Mouse (Mus musculus) kidney, postnatal 14 days (tissue): Measurements from ENCODE around the gene Paxbp1.
"Not testable (repeated sequence)": the region's sequence is repeated elsewhere in the genome, so short reads cannot be mapped to it uniquely, and the experiment has no call there.

Experiments
- DNase-seq: peaks from one replicate; pipeline ENCODE4 v3.0.0; 2022; ENCODE audit warnings: mixed read lengths

Paxbp1 gene

GRCm38 (mm10) chr16:91044270-91045182 lies at the start of gene Paxbp1:
Gene Paxbp1, minus strand, starts transcription at chr16:91044543.
- DNase-seq, result peak; percentile 98

- DNase-seq, result no peak
These were observed 42.4 kb upstream of the Paxbp1 start for GRCm38 (mm10) chr16:91086642-91087306.

- no peak for DNase-seq
These were observed 41.0 kb upstream of the Paxbp1 start for GRCm38 (mm10) chr16:91085239-91085825.

- peak; percentile 10 for DNase-seq
These were observed 40.2 kb upstream of the Paxbp1 start for GRCm38 (mm10) chr16:91084307-91085238.

- DNase-seq, result no peak
These were observed 38.8 kb upstream of the Paxbp1 start for GRCm38 (mm10) chr16:91083002-91083646.

- DNase-seq, result peak; percentile 76
These were observed 37.2 kb upstream of the Paxbp1 start for GRCm38 (mm10) chr16:91081508-91081907.

- no peak for DNase-seq
These were observed 31.8 kb upstream of the Paxbp1 start for GRCm38 (mm10) chr16:91076180-91076579.

- not testable (repeated sequence) for DNase-seq
These were observed 31.1 kb upstream of the Paxbp1 start for GRCm38 (mm10) chr16:91075423-91075822.

- DNase-seq, result peak; percentile 93
These were observed 29.0 kb upstream of the Paxbp1 start for GRCm38 (mm10) chr16:91073163-91073892.

- DNase-seq, result no peak
These were observed 27.9 kb upstream of the Paxbp1 start for GRCm38 (mm10) chr16:91072256-91072655.

- DNase-seq, result peak; percentile 44
These were observed 24.6 kb upstream of the Paxbp1 start for GRCm38 (mm10) chr16:91068969-91069368.

GRCm38 (mm10) chr16:91067122-91067521 lies 22.8 kb upstream of the Paxbp1 start:
- DNase-seq, result no peak

GRCm38 (mm10) chr16:91064583-91065365 lies 20.4 kb upstream of the Paxbp1 start:
- no peak for DNase-seq

- no peak for DNase-seq
These were observed 19.4 kb upstream of the Paxbp1 start for GRCm38 (mm10) chr16:91063786-91064185.

GRCm38 (mm10) chr16:91061531-91062318 lies 17.4 kb upstream of the Paxbp1 start:
- no peak for DNase-seq

GRCm38 (mm10) chr16:91057741-91058140 lies 13.4 kb upstream of the Paxbp1 start:
- DNase-seq, result no peak

- DNase-seq, result no peak
These were observed 12.9 kb upstream of the Paxbp1 start for GRCm38 (mm10) chr16:91057261-91057660.

GRCm38 (mm10) chr16:91056043-91056821 lies 11.9 kb upstream of the Paxbp1 start:
- peak; percentile 46 for DNase-seq

GRCm38 (mm10) chr16:91055150-91055549 lies 10.8 kb upstream of the Paxbp1 start:
- DNase-seq, result peak; percentile 35
